Mouse (Mus musculus) cortical plate, adult 2 months (tissue): ENCODE measurements around the gene Esd.

ENCODE experiments used
- CTCF ChIP-seq: fragments of 200-500 bp; IDR thresholded peaks from 2 replicates; pipeline ENCODE4 v1.5.1; 2011; ENCODE audit warnings: mild to moderate bottlenecking, control low read depth, low read length; ENCODE audit not compliant: insufficient read depth; ENCODE audit errors: extremely low read depth
- POLR2A ChIP-seq: fragments of 200-500 bp; IDR thresholded peaks from 2 replicates; pipeline ENCODE4 v1.6.1; 2011; ENCODE audit warnings: mild to moderate bottlenecking, low read length, control low read depth; ENCODE audit not compliant: insufficient read depth; ENCODE audit errors: extremely low read depth

GRCm38 (mm10) chr14:74684298-74684978, 47.7 kb upstream of the Esd start:
- TF ChIP-seq CTCF (no peak), POLR2A (no peak)
